Mouse (Mus musculus) embryonic facial prominence, embryonic 14.5 days (tissue): Measurements from ENCODE around the gene Akr1cl. TPM values are rescaled to one million over a fixed set of nuclear protein-coding genes. Genes with fewer than 3 reads are reported as not detected.

Experiments used
- ATAC-seq: fragments of 200-750 bp; cut with Nextera tagmentation; 2 replicates; pipeline ENCODE4 v1.8.0; 2017; ENCODE audit warnings: low read depth, moderate number of reproducible peaks, moderate TSS enrichment
- DNase-seq: peaks from one replicate; pipeline ENCODE4 v3.0.0-alpha.2; 2015; ENCODE audit warnings: low spot score
- H3K27ac ChIP-seq: fragments of 300-500 bp; sonication (generic); replicated peaks from 2 replicates; pipeline ENCODE4 v1.5.1; 2014; ENCODE audit warnings: low read depth, mild to moderate bottlenecking, low read length, moderate library complexity
- H3K27me3 ChIP-seq: fragments of 300-500 bp; sonication (generic); replicated peaks from 2 replicates; pipeline ENCODE4 v1.6.1; 2014; ENCODE audit warnings: low read length; ENCODE audit not compliant: control insufficient read depth, insufficient read depth
- H3K36me3 ChIP-seq: fragments of 300-500 bp; sonication (generic); 2 replicates; pipeline ENCODE4 v1.6.1; 2014; ENCODE audit warnings: low read length, mixed read lengths; ENCODE audit not compliant: control insufficient read depth, insufficient read depth
- H3K4me1 ChIP-seq: fragments of 300-500 bp; sonication (generic); 2 replicates; pipeline ENCODE4 v1.6.1; 2014; ENCODE audit warnings: antibody characterized with exemption, low read length; ENCODE audit not compliant: control insufficient read depth, insufficient read depth
- H3K4me2 ChIP-seq: fragments of 300-500 bp; sonication (generic); 2 replicates; pipeline ENCODE4 v1.6.1; 2014; ENCODE audit warnings: low read depth, mild to moderate bottlenecking, low read length, moderate library complexity, mixed read lengths
- H3K4me3 ChIP-seq: fragments of 300-500 bp; sonication (generic); 2 replicates; pipeline ENCODE4 v1.5.1; 2014; ENCODE audit warnings: low read depth, mild to moderate bottlenecking, low read length
- H3K9ac ChIP-seq: fragments of 300-500 bp; sonication (generic); 2 replicates; pipeline ENCODE4 v1.6.1; 2014; ENCODE audit warnings: low read depth, mild to moderate bottlenecking, low read length, moderate library complexity, mixed read lengths
- H3K9me3 ChIP-seq: fragments of 300-500 bp; sonication (generic); 2 replicates; pipeline ENCODE4 v1.6.1; 2016; ENCODE audit warnings: low read length; ENCODE audit not compliant: control insufficient read depth
- WGBS: fragments of 180-500 bp; shearing (Covaris S2); extraction: QIAGEN DNeasy Blood & Tissue Kit; methylation state at CpG from one replicate; pipeline ENCODE4 v1.1.7; 2014; 5-methylcytosine and 5-hydroxymethylcytosine counted together
- polyA plus RNA-seq: library from polyadenylated mRNA; unstranded; fragments of >200 nt; fragmentation: Nextera tagmentation; extraction: Ambion mirVana; gene quantifications from 2 replicates; pipeline ENCODE4 v1.2.1, GENCODE M21; 2014

The Akr1cl gene
- polyA plus RNA-seq: 0.17 and 0.25 TPM in 2 replicates

GRCm38 (mm10) chr1:65032641-65033040, at the start of gene Akr1cl:
TSS of gene Akr1cl (minus strand) at chr1:65032759.
- no peak within 1 kb of the TSS for H3K4me3 ChIP-seq
- no peak within 1 kb of the TSS for H3K9ac ChIP-seq
- no peaks in the 10 kb centered on the region for H3K9me3 ChIP-seq
- ATAC-seq (no peak), DNase-seq (no peak)
- no peak within 1 kb of the TSS for H3K4me2 ChIP-seq
- H3K36me3 ChIP-seq: no peaks in the 10 kb centered on the region
- H3K27ac ChIP-seq: no peak within 1 kb of the TSS
- no peaks in the 10 kb centered on the region for H3K4me1 ChIP-seq
- H3K27me3 ChIP-seq: no peaks in the 10 kb centered on the region

GRCm38 (mm10) chr1:65082188-65082587, 49.6 kb upstream of the Akr1cl start, which contains the start of gene Crygb:
TSS of gene Crygb (minus strand) at chr1:65082288.
- no peaks in the 10 kb centered on the region for H3K36me3 ChIP-seq
- 32% methylated on average over 7 of the region's 7 CpGs for WGBS
- peaks cover 3% of the 10 kb centered on the region; the same call in 1 of the 2 replicates for H3K4me1 ChIP-seq
- H3K4me2 ChIP-seq: no peak within 1 kb of the TSS
- H3K9me3 ChIP-seq: peaks cover 6% of the 10 kb centered on the region; the same call in 1 of the 2 replicates
- peak; percentile 12 for DNase-seq
- ATAC-seq: no peak
- H3K27me3 ChIP-seq: no peaks in the 10 kb centered on the region
- no peak within 1 kb of the TSS for H3K27ac ChIP-seq
- no peak within 1 kb of the TSS for H3K9ac ChIP-seq
- H3K4me3 ChIP-seq: no peak within 1 kb of the TSS

GRCm38 (mm10) chr1:65075607-65076006, 43.0 kb upstream of the Akr1cl start:
- peak; percentile 16 for DNase-seq
- no peak overlapping the region for H3K4me3 ChIP-seq
- WGBS: 13% methylated on average over 5 of the region's 5 CpGs

GRCm38 (mm10) chr1:65073589-65073988, 41.0 kb upstream of the Akr1cl start, which contains the start of gene Crygc:
TSS of gene Crygc (minus strand) at chr1:65073689.
- 54% methylated on average over 6 of the region's 6 CpGs for whole genome bisulfite sequencing
- no peak within 1 kb of the TSS for H3K4me2 ChIP-seq
- H3K4me3 ChIP-seq: no peak within 1 kb of the TSS
- peaks cover 6% of the 10 kb centered on the region; the same call in 1 of the 2 replicates for H3K9me3 ChIP-seq
- H3K27me3 ChIP-seq: no peaks in the 10 kb centered on the region
- H3K4me1 ChIP-seq: no peaks in the 10 kb centered on the region
- no peak for ATAC-seq
- H3K27ac ChIP-seq: no peak within 1 kb of the TSS
- H3K36me3 ChIP-seq: no peaks in the 10 kb centered on the region
- no peak for DNase-seq
- no peak within 1 kb of the TSS for H3K9ac ChIP-seq

More at GRCm38 (mm10) chr1:65075607-65076006, 43.0 kb upstream of the Akr1cl start:
- Histone ChIP-seq H3K4me1 (no peaks in the 10 kb centered on the region), H3K4me2 (no peak overlapping the region), H3K9ac (no peak overlapping the region), H3K36me3 (no peaks in the 10 kb centered on the region), H3K9me3 (peaks cover 6% of the 10 kb centered on the region; the same call in 1 of the 2 replicates), H3K27me3 (no peaks in the 10 kb centered on the region), H3K27ac (no peak overlapping the region)
- no peak for ATAC-seq

GRCm38 (mm10) chr1:65067842-65068241, 35.3 kb upstream of the Akr1cl start:
- no peak overlapping the region for H3K27ac ChIP-seq
- DNase-seq: no peak

GRCm38 (mm10) chr1:65064201-65064600, 31.6 kb upstream of the Akr1cl start:
- Histone ChIP-seq H3K27ac (no peak overlapping the region), H3K9ac (no peak overlapping the region), H3K9me3 (no peaks in the 10 kb centered on the region), H3K4me2 (no peak overlapping the region), H3K36me3 (no peaks in the 10 kb centered on the region), H3K4me3 (no peak overlapping the region), H3K4me1 (no peaks in the 10 kb centered on the region), H3K27me3 (no peaks in the 10 kb centered on the region)
- ATAC-seq (no peak), DNase-seq (no peak)
- WGBS: 83% methylated on average over 15 of the region's 15 CpGs

More at GRCm38 (mm10) chr1:65067842-65068241, 35.3 kb upstream of the Akr1cl start:
- H3K4me3 ChIP-seq: no peak overlapping the region
- H3K9me3 ChIP-seq: no peaks in the 10 kb centered on the region
- H3K4me1 ChIP-seq: no peaks in the 10 kb centered on the region
- no peak overlapping the region for H3K9ac ChIP-seq
- H3K4me2 ChIP-seq: no peak overlapping the region
- no peaks in the 10 kb centered on the region for H3K27me3 ChIP-seq
- no peak for ATAC-seq
- no peaks in the 10 kb centered on the region for H3K36me3 ChIP-seq

- Histone ChIP-seq H3K9ac (no peak within 1 kb of the TSS), H3K9me3 (no peaks in the 10 kb centered on the region), H3K4me2 (no peak within 1 kb of the TSS), H3K27me3 (no peaks in the 10 kb centered on the region), H3K4me1 (no peaks in the 10 kb centered on the region), H3K27ac (no peak within 1 kb of the TSS), H3K4me3 (no peak within 1 kb of the TSS), H3K36me3 (no peaks in the 10 kb centered on the region)
- DNase-seq (no peak), ATAC-seq (no peak)
- 88% methylated on average over 8 of the region's 8 CpGs for WGBS
Observed at GRCm38 (mm10) chr1:65063352-65063751, 30.8 kb upstream of the Akr1cl start, which contains the start of gene Crygd. TSS of gene Crygd (minus strand) at chr1:65063452.

- no peak overlapping the region for H3K9ac ChIP-seq
- H3K27me3 ChIP-seq: no peaks in the 10 kb centered on the region
- no peak overlapping the region for H3K4me2 ChIP-seq
- no peaks in the 10 kb centered on the region for H3K4me1 ChIP-seq
- no peaks in the 10 kb centered on the region for H3K36me3 ChIP-seq
- DNase-seq: no peak
- 27% methylated on average over 2 of the region's 2 CpGs for WGBS
- no peaks in the 10 kb centered on the region for H3K9me3 ChIP-seq
- no peak overlapping the region for H3K4me3 ChIP-seq
- no peak for ATAC-seq
- H3K27ac ChIP-seq: no peak overlapping the region
Observed at GRCm38 (mm10) chr1:65052140-65052539, 19.6 kb upstream of the Akr1cl start.

GRCm38 (mm10) chr1:65051696-65052095, 19.1 kb upstream of the Akr1cl start:
- Histone ChIP-seq H3K9ac (no peak overlapping the region), H3K4me1 (no peaks in the 10 kb centered on the region), H3K27ac (no peak overlapping the region), H3K4me3 (no peak overlapping the region), H3K27me3 (no peaks in the 10 kb centered on the region), H3K4me2 (no peak overlapping the region), H3K9me3 (no peaks in the 10 kb centered on the region), H3K36me3 (no peaks in the 10 kb centered on the region)
- DNase-seq: no peak
- WGBS: 63% methylated on average over 7 of the region's 7 CpGs
- ATAC-seq: no peak
